Mouse (Mus musculus): ENCODE data around the gene Tgfbr3. TPM values are rescaled to one million over a fixed set of nuclear protein-coding genes. Genes with fewer than 3 reads are reported as not detected.

Gene Tgfbr3
- total RNA-seq, 2 experiments from 2014 or later, result 37.3 to 42.6 TPM

- no peak for DNase-seq
Measured at GRCm38 (mm10) chr5:107079146-107079638, 210.2 kb downstream of the Tgfbr3 start.

GRCm38 (mm10) chr5:107078361-107078760 is 211.1 kb downstream of the Tgfbr3 start:
- no peak for DNase-seq

GRCm38 (mm10) chr5:107077900-107078299 is 211.5 kb downstream of the Tgfbr3 start:
- DNase-seq, result no peak

DNA sequence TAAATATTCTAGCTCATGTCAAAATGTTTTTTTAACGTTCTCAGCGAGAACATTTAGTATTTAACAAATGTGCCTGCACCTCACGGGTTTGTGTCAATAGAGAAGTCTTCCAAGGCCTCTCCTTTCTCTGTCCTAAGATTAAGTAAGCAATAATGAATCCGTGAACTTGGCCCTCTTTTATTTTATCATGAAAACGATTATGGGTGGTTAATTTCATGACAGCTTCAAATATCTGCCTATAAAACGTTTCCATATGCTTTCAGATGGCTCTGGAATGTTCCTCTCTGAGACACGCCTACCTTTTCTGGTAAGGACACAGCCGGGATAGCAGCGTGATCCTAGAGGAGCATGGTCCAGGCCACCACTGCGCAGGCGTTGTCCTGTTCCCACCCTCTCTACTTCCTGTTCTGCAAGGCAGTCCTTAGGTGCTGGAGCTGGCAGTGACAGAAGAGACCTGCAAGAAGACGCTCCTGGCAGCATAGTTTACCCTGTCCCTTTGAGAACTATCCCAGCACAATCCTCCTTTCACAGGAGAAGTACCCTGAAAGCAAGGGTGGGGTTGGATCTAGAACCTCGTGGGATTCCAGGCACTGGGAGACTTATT is 214.3 kb downstream of the Tgfbr3 start:
- DNase-seq, result no peak

- no peak for DNase-seq
Measured at GRCm38 (mm10) chr5:107074350-107074749, 215.1 kb downstream of the Tgfbr3 start.

DNA sequence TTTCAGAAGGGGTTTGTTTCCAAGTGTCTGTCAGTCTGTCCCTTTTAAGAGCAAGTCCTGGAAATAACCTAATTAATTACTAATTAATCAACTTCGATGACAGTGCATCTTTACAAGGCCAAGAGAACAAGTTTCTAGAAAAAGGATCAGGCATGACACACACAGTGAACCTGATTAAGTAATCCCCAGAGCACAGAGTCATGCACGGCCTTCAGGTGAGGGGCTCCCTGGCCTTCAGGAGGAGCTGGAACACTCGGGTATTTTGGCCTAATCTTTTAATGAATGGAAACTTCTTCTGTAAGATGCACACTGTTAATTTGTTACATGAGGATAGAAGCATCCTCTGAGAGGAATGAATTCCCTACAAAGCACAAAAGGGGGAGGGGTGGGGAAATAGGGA is 215.9 kb downstream of the Tgfbr3 start:
- DNase-seq, result no peak

- no peak for DNase-seq
Measured at GRCm38 (mm10) chr5:107068146-107068545, 221.3 kb downstream of the Tgfbr3 start.

DNA sequence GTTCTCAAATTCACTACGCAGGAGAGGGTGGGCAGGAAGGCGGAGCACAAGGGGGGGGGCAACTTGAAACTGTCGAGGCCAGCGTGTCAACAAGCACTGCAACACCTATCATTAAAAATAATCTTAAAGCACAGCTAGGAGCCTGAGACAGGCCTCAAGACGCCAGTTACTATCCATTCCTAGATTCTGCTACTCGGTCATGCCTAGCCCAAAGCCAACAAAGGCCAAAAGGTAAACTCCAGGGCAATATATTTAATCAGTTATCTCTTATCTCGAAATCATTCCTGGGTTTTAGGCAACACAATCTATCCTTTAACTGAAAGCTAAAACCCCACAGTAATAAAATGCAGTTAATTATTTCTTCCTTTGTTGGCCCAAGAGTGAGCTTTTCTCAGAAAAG is 221.9 kb downstream of the Tgfbr3 start:
- no peak for DNase-seq

DNA sequence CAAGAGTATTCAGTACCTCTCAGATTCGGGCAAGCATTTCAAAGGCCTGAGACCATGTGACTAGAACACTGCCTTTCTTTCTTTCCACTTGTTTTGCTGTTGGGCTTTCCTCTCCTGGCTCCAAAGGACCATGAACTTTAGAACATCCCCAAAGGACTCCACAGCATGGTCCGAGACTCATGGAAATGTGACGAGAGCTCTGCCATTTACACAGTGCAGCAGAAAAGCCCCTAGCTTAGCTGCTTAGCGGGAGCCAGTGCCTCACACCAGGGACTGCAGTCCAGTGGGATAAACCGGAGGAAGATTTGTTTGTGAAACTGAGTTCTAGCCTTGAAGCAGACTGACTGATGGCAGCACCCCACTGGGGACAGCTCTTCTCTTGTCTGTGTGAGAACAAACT is 224.5 kb downstream of the Tgfbr3 start:
- DNase-seq, result no peak

DNA sequence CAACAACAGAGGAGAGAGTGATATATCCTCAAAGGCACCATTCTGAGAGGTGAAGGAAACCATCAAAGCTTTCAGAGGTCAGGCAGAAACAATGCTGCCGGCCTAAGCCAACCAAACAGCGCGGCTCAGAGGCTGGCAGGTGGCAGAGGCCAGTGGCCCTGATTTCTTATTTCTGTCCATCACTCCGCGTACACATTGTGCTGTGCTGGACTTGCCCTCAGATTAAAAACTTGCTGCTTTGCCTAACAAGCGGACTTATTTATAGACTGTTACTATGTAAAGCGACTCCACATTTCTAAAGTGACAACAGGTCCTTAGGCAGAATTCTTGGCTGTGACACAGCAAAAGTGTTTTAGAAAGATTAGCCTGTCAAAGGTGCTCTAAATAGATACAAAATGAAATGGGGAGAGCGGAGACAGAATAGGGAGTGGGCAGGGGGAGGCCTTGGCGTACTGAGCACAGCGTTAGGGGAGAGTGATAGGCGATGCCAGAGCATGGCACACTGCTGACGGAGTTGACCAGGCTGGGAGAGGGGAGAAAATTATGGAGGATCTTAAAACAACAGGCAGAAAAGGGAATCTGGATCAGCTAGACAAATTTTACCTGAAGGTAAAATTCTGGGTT is 227.1 kb downstream of the Tgfbr3 start:
- DNase-seq, result no peak

- no peak for DNase-seq
Measured at GRCm38 (mm10) chr5:107059514-107059913, 229.9 kb downstream of the Tgfbr3 start.

- no peak for DNase-seq
Measured at GRCm38 (mm10) chr5:107058642-107059041, 230.8 kb downstream of the Tgfbr3 start.

Other genes with a start within 250 kb of the Tgfbr3 start
- gene Brdt, start 41.5 kb upstream of the Tgfbr3 start, total RNA-seq (2021), result 1 to 10 TPM; 4.3 to 4.4 TPM
- 1 to 10 TPM; 3.1 to 3.5 TPM for gene Ephx4, start 113.1 kb upstream of the Tgfbr3 start, total RNA-seq (2021)
- gene Lpcat2b, start 141.9 kb upstream of the Tgfbr3 start, total RNA-seq (2021), result not detected
- gene Btbd8, start 148.4 kb upstream of the Tgfbr3 start, total RNA-seq (2021), result 10 to 100 TPM; 17.5 to 20.0 TPM
- gene Gm42669, start 218.0 kb upstream of the Tgfbr3 start, total RNA-seq (2021), result under 1 TPM in 1 of 2 experiments, not detected in 1; 0.18 TPM
- gene 1700028K03Rik, start 245.1 kb upstream of the Tgfbr3 start, total RNA-seq (2021), result under 1 TPM in 1 of 2 experiments, not detected in 1; 0.05 TPM

All from gastrocnemius, postnatal 10 days (tissue).